Mouse (Mus musculus) megakaryocyte, embryonic 14.5 days (primary cell): ENCODE measurements at regions not wholly inside any gene's neighbourhood (a gene's known extent, or its start where the extent isn't known, plus 50 kb on each side); places are given as distances from the start of the nearest gene placed in this dataset.

Experiments used
- FLI1 ChIP-seq: IDR thresholded peaks from 2 replicates; pipeline ENCODE4 v1.6.1; 2012; ENCODE audit warnings: low read length, inconsistent platforms, mixed read lengths
- GATA1 ChIP-seq: IDR thresholded peaks from 3 replicates; pipeline ENCODE4 v1.6.1; 2012; ENCODE audit warnings: mixed read lengths, low read length, inconsistent platforms, borderline replicate concordance

- TF ChIP-seq GATA1, result no peak
- no peak for TF ChIP-seq FLI1
Observed at GRCm38 (mm10) chr8:127742236-127742635, 616.2 kb upstream of the Nrp1 start.
